16 mouse cellular contexts compared by ENCODE assay signal in the genomic region with DNA sequence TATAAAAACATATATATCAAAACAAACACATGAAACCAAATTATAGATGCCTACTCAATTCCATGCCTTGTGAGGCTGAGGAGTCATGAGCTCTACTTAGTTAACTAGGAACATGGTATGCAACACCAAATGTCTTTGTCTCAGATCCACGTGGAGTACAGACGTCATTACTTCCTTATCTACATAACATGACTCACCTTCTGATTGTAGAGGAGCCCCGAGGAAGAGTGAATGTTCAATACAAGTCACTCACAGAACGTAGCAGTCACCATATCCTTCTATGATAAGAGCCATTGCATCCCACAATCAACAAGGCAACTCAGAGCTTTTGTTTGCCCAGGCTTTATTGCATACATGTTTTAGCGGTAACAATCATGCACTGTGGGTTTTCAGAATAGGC.
"Had no signal": no experiment of that assay in that cellular context is flagged by ENCODE, and none has a peak within 500 bp of the region (broad histone marks: within the 10 kb centered on the region; RNA-seq: fewer than 3 reads in every experiment).

No protein-coding gene starts in this region.

- DNase-seq: lung, adult 18-20 months; lung, embryonic 14.5 days; lung, postnatal 10 days; lung, postnatal 4 days; right cerebral cortex, adult 18-20 months; right cerebral cortex, postnatal 25 days; right cerebral cortex, postnatal 4 days; spleen, adult 18-20 months; thymus, adult 18-20 months; thymus, postnatal 14 days; thymus, postnatal 36 days had no signal

- H3K9ac ChIP-seq: liver, embryonic 14.5 days; lung, embryonic 14.5 days; midbrain, embryonic 13.5 days; midbrain, embryonic 15.5 days; neural tube, embryonic 12.5 days had no signal

- ATAC-seq: midbrain, embryonic 13.5 days; midbrain, embryonic 15.5 days had no signal

- H3K27ac ChIP-seq: liver, embryonic 14.5 days; midbrain, embryonic 13.5 days; midbrain, embryonic 15.5 days; neural tube, embryonic 12.5 days had no signal

- H3K4me1 ChIP-seq: midbrain, embryonic 13.5 days; midbrain, embryonic 15.5 days; neural tube, embryonic 12.5 days had no signal

- H3K27me3 ChIP-seq: midbrain, embryonic 13.5 days; midbrain, embryonic 15.5 days; neural tube, embryonic 12.5 days had no signal

- H3K9me3 ChIP-seq: midbrain, embryonic 13.5 days; midbrain, embryonic 15.5 days; neural tube, embryonic 12.5 days had no signal

- H3K36me3 ChIP-seq: midbrain, embryonic 13.5 days; midbrain, embryonic 15.5 days; neural tube, embryonic 12.5 days had no signal

- H3K4me2 ChIP-seq: lung, embryonic 14.5 days; midbrain, embryonic 11.5 days; midbrain, embryonic 13.5 days; midbrain, embryonic 15.5 days; neural tube, embryonic 12.5 days had no signal

- H3K4me3 ChIP-seq: midbrain, embryonic 13.5 days; midbrain, embryonic 15.5 days; neural tube, embryonic 12.5 days had no signal
